Mouse (Mus musculus) effector memory CD4-positive, alpha-beta T cell, adult 5 months (primary cell): ENCODE data around the gene Olfr1122. TPM values are rescaled to one million over a fixed set of nuclear protein-coding genes. Genes with fewer than 3 reads are reported as not detected.

Source experiments
- polyA plus RNA-seq: library from polyadenylated mRNA; unstranded; fragments of 100-300 nt; shearing (Covaris generic); gene quantifications from one replicate; pipeline ENCODE4 v1.2.1, GENCODE M21; 2017

Olfr1122 gene
- 0.35 TPM for polyA plus RNA-seq

DNA sequence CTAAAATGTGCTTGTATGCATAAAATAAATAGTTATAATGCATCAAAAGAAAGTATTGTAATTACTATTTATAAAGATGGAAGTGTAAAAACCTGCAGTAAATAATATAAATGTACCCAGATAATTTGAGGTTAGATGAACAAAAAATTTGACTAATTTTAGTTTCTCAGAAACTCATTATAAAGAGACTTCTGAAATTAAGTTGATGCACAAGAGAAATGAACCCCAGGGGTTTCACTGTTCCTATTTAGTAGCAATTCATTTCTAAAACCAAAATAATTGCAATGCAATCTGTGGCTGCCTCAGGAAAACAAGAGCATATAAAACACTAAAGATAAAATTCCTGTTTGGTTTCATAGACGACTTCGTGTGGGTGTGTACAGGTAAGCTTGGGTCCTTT lies at the start of gene Olfr1122:
Gene Olfr1122 (plus strand): TSS at position 301 of the 400 bp plus-strand sequence.

DNA sequence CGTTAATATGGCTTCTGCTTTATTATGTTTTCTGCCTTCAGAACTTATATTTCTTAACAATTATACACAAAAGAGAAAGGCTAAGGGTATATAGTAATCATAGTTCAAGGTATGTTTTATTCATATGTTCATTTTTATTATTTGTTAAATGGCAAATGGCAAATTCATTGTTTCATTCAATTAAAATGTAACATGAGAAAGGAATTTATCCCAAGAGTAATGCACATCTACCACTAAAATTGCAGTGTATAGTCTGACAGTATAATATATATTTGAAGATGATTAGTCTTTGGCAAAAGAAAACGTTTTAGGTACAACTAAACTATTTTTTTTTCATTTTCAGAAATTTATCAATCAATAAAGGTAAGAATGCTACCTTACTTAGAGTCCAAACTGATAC lies 31.1 kb upstream of the Olfr1122 start, which contains the start of gene Olfr1120:
Gene Olfr1120 (plus strand): TSS at position 301 of the 400 bp plus-strand sequence.

DNA sequence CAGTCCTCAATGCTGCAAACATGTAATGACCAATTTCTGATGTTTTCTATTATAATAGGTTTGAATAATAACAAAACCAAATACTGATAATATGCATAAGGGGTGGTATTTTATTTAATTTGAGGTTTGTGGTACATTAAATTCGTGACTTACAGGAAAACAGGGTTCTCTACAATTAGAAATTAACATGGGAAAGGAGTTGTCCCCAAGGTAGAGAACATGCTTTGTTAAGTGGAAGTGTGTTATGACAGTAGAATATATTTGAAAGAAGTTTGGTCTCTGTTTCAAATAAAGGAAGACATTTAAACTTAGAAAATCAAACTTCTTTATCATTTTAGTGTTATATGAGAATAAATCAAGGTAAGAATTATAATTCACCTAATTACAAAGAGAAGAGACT lies 16.1 kb upstream of the Olfr1122 start, which contains the start of gene Olfr1121:
Gene Olfr1121 (plus strand): TSS at position 301 of the 400 bp plus-strand sequence.

DNA sequence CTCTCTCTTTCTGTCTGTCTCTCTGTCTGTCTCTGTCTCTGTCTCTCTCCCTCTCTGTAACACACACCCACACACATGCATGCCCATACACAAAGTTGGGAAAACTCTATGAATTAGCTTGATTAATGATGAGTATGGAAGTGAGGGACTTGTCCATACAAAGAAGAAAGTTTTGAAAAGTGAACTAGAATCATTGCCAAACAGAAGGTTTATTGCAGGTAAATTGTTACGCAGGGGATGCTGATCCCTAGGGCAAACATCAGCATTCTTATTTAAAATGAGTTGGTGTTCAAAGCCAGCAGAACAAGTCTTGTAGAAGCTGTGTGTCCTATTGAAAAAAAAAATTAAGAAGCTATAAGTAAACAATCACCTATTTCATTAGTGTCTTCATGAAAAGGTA lies 30.7 kb downstream of the Olfr1122 start, which contains the start of gene Olfr1123:
Gene Olfr1123 (plus strand): TSS at position 301 of the 400 bp plus-strand sequence.

DNA sequence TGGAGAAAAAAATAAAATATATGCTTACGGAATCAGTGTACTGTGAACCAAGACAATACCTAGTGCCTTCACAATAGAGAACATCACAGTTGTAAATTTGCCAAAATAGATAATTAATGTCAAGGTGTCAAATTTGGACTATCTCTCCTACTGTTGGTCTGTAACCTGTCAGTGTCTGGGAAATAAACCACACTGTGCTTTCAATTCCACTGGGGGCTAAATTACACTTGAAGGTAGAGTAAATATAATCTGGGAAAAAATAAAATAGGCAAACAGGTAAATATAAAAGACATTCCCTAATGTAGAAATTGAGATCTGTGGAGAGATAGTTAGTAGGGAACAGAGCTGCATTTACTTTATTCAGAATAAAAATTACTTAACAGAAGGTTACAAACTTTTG lies 44.3 kb downstream of the Olfr1122 start, which contains the start of gene Olfr1124:
Gene Olfr1124 (plus strand): TSS at position 301 of the 400 bp plus-strand sequence.

Other genes with a start within 250 kb of the Olfr1122 start
- gene Olfr1110, start 245.5 kb upstream of the Olfr1122 start, polyA plus RNA-seq: not detected
- not detected for gene Olfr1111, start 233.2 kb upstream of the Olfr1122 start, polyA plus RNA-seq
- not detected for gene Olfr1112, start 198.1 kb upstream of the Olfr1122 start, polyA plus RNA-seq
- not detected for gene Olfr1113, start 176.9 kb upstream of the Olfr1122 start, polyA plus RNA-seq
- not detected for gene Olfr1115, start 137.8 kb upstream of the Olfr1122 start, polyA plus RNA-seq
- gene Olfr1116, start 118.3 kb upstream of the Olfr1122 start, polyA plus RNA-seq: 0.15 TPM
- gene Olfr1118, start 78.3 kb upstream of the Olfr1122 start, polyA plus RNA-seq: not detected
- gene Olfr1120, start 31.0 kb upstream of the Olfr1122 start, polyA plus RNA-seq: not detected
- gene Olfr1121, start 16.0 kb upstream of the Olfr1122 start, polyA plus RNA-seq: not detected
- gene Olfr1123, start 30.8 kb downstream of the Olfr1122 start, polyA plus RNA-seq: not detected
- 0.35 TPM for gene Olfr1124, start 44.4 kb downstream of the Olfr1122 start, polyA plus RNA-seq
- not detected for gene Olfr1126, start 68.1 kb downstream of the Olfr1122 start, polyA plus RNA-seq
- not detected for gene Pramel7, start 111.2 kb downstream of the Olfr1122 start, polyA plus RNA-seq
- not detected for gene Pramel6, start 120.7 kb downstream of the Olfr1122 start, polyA plus RNA-seq
- gene Olfr153, start 145.9 kb downstream of the Olfr1122 start, polyA plus RNA-seq: not detected
- not detected for gene Olfr1128, start 159.7 kb downstream of the Olfr1122 start, polyA plus RNA-seq
- gene Olfr1129, start 188.1 kb downstream of the Olfr1122 start, polyA plus RNA-seq: not detected
- not detected for gene Olfr1130, start 220.4 kb downstream of the Olfr1122 start, polyA plus RNA-seq
- gene Olfr1131, start 241.3 kb downstream of the Olfr1122 start, polyA plus RNA-seq: not detected